Mouse (Mus musculus): ENCODE data around the gene Rhox2g. TPM values are rescaled to one million over a fixed set of nuclear protein-coding genes. Genes with fewer than 3 reads are reported as not detected.
"Not testable (repeated sequence)": the region's sequence is repeated elsewhere in the genome, so short reads cannot be mapped to it uniquely, and the experiment has no call there.

Gene Rhox2g
- not detected for total RNA-seq (2021)
- long read RNA-seq = 0 reads

DNA sequence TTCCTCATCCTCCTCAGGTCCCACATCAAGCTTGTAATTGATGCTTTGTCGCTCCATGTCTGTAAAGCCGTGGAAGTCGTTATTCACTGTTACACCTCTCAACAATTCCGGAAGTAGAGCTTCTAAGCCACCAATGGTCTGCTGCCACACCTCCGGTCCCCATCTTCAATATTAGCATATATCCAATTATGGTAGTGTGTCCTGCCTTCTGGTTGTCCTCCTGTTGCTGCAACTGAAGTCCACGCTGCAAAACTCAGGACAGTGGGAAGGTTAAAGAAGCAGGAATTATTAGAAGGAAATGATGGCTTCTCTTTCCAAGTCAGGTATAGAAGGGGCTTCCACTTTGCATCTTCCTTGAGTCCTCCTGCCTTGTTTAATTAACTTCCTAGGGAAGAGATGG is at the start of gene Rhox2g:
Rhox2g (minus strand) TSS at position 101 of the 400 bp plus-strand sequence.
- DNase-seq (ENCODE audit: low spot score in 2 of 2) = not testable (repeated sequence)

DNA sequence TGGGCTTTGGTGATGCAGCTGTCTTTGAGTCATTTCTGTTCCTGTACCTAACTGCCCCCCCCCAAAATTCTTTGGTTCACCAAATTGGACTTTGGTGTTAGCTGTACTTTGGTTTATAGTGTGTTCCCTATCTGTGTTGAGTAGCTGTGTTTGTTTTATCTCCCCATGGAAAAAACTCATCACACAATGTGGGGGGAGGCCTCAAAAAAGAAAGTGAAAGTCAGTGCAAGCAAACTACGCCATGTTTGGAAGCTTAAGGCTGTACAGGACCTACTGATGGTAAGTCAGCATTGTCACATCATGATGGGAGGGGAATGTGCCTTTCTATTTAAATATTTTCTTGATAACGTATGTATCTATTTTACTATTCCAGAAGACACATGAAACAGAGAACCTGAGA is 49.0 kb upstream of the Rhox2g start:
- no peak for DNase-seq (ENCODE audit: low spot score in 2 of 2)

DNA sequence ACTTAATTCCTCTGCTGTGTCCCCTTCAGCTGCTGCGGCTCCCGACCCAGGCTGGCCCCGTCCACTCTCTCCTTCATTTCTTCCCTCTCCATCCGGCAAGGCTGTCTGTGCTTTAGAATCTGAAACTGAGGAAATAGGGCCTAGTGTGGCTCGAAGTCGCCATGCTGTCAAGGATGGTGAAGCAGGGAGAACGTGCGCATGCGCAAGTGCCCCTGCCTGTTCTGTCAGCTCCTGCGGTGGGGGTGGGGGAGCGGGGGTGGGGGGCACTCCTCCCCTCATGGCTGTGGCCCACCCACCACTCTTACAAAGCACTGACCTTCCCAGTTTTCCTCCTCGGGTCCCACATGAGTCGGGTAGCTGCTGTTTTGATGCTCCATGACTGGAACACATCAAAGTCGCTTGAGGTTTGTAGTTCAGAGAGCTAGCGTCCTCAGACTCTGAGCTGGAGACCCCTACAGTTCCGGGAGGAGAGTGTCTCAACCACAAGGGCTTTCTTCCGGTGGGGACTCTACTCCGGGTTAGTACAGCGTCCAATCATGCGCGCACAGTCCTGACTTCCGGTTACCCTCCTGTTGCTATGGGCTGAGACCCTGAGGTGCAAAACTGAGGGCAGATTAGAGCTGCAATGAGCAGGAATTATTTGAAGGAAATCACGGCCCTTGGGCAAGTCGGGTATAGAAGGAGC is 39.9 kb upstream of the Rhox2g start:
- DNase-seq (ENCODE audit: low spot score in 2 of 2) = no peak

DNA sequence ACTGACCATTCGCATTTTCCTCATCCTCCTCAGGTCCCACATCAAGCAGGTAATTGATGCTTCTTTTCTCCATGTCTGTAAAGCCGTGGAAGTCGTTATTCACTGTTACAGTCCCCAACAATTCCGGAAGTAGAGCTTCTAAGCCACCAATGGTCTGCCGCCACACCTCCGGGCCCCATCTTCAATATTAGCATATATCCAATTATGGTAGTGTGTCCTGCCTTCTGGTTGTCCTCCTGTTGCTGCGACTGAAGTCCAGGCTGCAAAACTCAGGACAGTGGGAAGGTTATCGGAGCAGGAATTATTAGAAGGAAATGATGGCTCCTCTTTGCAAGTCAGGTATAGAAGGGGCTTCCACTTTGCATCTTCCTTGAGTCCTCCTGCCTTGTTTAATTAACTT is 29.9 kb upstream of the Rhox2g start, which contains the start of gene Rhox2h:
Rhox2h (minus strand) TSS at position 101 of the 400 bp plus-strand sequence.
- not testable (repeated sequence) for DNase-seq (ENCODE audit: low spot score in 2 of 2)

DNA sequence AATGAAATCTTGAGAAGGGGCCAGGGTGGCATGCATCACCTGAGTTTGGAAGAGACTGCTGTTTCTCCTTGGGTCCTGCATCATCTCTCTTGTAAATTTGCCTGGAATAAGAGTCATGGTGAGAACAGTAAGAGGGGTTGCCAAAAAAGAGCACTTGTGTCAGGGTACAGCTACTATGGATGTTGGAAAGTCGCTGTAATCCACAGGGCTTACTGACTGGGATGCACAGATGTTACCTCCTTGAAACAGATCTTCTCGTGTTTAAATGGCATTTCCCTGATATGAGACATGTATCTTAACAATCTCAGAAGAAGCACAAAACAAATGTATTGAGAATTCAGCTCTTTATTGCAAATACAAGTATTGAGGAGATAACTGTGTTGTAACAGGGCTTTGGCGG is 25.4 kb upstream of the Rhox2g start, which contains the start of gene Rhox3h:
Rhox3h (minus strand) TSS at position 101 of the 400 bp plus-strand sequence.
- not testable (repeated sequence) for DNase-seq (ENCODE audit: low spot score in 2 of 2)

DNA sequence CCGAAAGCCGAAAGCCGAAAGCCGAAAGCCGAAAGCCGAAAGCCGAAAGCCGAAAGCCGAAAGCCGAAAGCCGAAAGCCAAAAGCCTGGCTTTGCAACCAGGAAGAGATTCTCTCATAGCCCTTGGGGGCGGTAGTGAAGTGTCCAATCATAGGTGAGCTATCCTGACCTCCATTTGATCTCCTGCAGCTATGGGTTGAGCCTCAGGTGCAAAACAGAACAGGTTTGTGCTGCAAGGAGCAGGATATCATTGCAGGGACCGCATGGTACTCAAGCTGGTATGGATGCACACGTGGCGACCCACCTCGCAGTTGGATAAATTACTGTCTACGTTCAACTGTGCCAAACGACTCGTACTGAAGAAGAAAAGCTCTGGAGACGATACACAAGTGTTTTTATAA is 8.0 kb upstream of the Rhox2g start, which contains the start of gene Rhox4g:
Rhox4g (minus strand) TSS at position 101 of the 400 bp plus-strand sequence.
- DNase-seq (ENCODE audit: low spot score in 2 of 2) = not testable (repeated sequence)

DNA sequence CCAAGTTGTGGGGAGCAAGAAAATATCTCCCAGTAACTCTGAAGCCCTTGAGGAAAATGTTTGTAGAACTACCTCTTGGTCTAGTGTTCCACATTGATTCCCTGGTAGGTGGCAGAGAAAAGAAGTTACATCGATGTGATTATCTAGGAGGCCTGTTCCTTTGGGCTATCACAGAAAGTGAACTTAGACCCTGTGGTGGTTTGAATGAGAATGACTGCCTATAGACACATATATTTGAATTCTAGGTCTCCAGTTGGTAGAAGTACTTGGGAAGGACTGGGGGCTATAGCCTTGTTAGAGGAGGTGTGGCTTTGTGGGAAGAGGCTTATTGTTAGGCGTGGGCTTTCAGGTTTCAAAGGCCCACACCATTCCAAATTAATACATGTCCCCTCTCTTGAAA is 14.8 kb downstream of the Rhox2g start, which contains the start of gene Rhox3g:
Rhox3g (minus strand) TSS at position 101 of the 400 bp plus-strand sequence.
- DNase-seq (ENCODE audit: low spot score in 2 of 2) = not testable (repeated sequence)

DNA sequence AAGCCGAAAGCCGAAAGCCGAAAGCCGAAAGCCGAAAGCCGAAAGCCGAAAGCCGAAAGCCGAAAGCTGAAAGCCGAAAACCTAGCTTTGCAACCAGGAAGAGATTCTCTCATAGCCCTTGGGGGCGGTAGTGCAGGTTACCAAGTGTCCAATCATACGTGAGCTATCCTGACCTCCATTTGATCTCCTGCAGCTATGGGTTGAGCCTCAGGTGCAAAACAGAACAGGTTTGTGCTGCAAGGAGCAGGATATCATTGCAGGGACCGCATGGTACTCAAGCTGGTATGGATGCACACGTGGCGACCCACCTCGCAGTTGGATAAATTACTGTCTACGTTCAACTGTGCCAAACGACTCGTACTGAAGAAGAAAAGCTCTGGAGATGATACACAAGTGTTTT is 35.7 kb downstream of the Rhox2g start, which contains the start of gene Rhox4f:
Rhox4f (minus strand) TSS at position 101 of the 400 bp plus-strand sequence.
- not testable (repeated sequence) for DNase-seq (ENCODE audit: low spot score in 2 of 2)

Other genes with a start within 250 kb of the Rhox2g start
- gene Rhox2b, start 231.4 kb downstream of the Rhox2g start, total RNA-seq (2021) = not detected
- gene Rhox4b, start 211.0 kb downstream of the Rhox2g start, total RNA-seq (2021) = not detected
- gene Rhox2c, start 189.8 kb downstream of the Rhox2g start, total RNA-seq (2021) = not detected
- gene Rhox3c, start 184.9 kb downstream of the Rhox2g start, total RNA-seq (2021) = not detected
- not detected for gene Rhox4c, start 163.1 kb downstream of the Rhox2g start, total RNA-seq (2021)
- not detected for gene Rhox2d, start 150.0 kb downstream of the Rhox2g start, total RNA-seq (2021)
- gene Rhox4d, start 129.1 kb downstream of the Rhox2g start, total RNA-seq (2021) = not detected
- not detected for gene Rhox2e, start 113.0 kb downstream of the Rhox2g start, total RNA-seq (2021)
- not detected for gene Rhox3e, start 101.5 kb downstream of the Rhox2g start, total RNA-seq (2021)
- not detected for gene Rhox4e, start 86.1 kb downstream of the Rhox2g start, total RNA-seq (2021)
- gene Rhox2f, start 72.1 kb downstream of the Rhox2g start, total RNA-seq (2021) = not detected
- gene Rhox3f, start 62.5 kb downstream of the Rhox2g start, total RNA-seq (2021) = not detected
- gene Rhox4f, start 35.8 kb downstream of the Rhox2g start, total RNA-seq (2021) = not detected
- gene Rhox3g, start 14.9 kb downstream of the Rhox2g start, total RNA-seq (2021) = not detected
- not detected for gene Rhox4g, start 7.9 kb upstream of the Rhox2g start, total RNA-seq (2021)
- not detected for gene Rhox3h, start 25.3 kb upstream of the Rhox2g start, total RNA-seq (2021)
- not detected for gene Rhox2h, start 29.8 kb upstream of the Rhox2g start, total RNA-seq (2021)
- not detected for gene Rhox5, start 161.4 kb upstream of the Rhox2g start, total RNA-seq (2021)
- gene Rhox6, start 183.4 kb upstream of the Rhox2g start, total RNA-seq (2021) = not detected
- gene Rhox7a, start 188.2 kb upstream of the Rhox2g start, total RNA-seq (2021) = not detected
- gene Rhox8, start 235.5 kb upstream of the Rhox2g start, total RNA-seq (2021) = not detected

All from layer of hippocampus, postnatal 10 days (tissue).